Mouse (Mus musculus) activated CD4-positive, CD25-positive, alpha-beta regulatory T cell, adult 9 weeks (primary cell): ENCODE data around the gene Cenpa. TPM values are rescaled to one million over a fixed set of nuclear protein-coding genes. Genes with fewer than 3 reads are reported as not detected.

Source experiments
- polyA plus RNA-seq: library from polyadenylated mRNA; unstranded; fragments of 100-300 nt; shearing (Covaris generic); gene quantifications from one replicate; pipeline ENCODE4 v1.2.1, GENCODE M21; 2017

The Cenpa gene
- polyA plus RNA-seq: 108 TPM

GRCm38 (mm10) chr5:30666391-30667195 is at the start of gene Cenpa:
TSS of gene Cenpa (plus strand) at chr5:30666777.

DNA sequence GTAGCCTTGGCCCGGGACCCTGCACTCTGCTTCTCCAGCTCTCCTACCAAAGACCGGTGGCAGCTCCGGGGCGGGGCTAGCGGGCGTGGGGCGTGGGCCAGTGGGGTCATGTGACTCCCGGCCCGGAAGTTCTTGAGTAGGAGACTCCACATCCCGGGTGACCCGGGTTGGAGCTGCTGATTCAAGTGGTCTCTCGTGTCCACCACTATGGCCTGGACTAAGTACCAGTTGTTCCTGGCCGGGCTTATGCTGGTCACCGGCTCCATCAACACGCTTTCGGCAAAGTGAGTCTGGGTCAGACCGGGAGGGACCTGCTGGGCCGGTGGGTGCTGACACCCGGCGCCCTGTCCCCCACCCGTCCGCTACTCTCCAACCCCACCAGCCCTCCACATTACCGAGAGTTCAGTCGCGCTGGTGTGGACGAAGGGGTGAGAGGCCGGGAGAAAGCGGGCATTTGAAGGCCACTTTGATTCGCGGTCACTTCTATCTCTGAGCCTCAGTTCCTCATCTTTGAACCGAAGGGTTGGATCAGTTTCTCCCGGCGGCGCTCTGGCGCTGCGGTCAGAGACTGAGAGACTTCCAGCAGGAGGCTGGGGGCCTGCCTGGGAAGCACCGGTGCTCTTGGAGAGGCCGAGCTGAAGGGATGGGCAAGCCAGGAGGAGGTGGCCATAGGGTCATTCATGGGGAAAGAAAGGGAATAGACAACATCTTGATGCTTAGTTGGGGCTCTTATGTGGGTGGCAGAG is 18.6 kb upstream of the Cenpa start, which contains the start of gene Slc35f6:
TSS of gene Slc35f6 (plus strand) at position 119 of the 746 bp plus-strand sequence.

GRCm38 (mm10) chr5:30711147-30712001 is 44.8 kb downstream of the Cenpa start, which contains the start of gene Dpysl5:
TSS of gene Dpysl5 (plus strand) at chr5:30711564.

Other genes with a start within 250 kb of the Cenpa start
- gene Otof, start 204.8 kb upstream of the Cenpa start, polyA plus RNA-seq: not detected
- gene 1700001C02Rik, start 200.7 kb upstream of the Cenpa start, polyA plus RNA-seq: not detected
- gene Cib4, start 120.9 kb upstream of the Cenpa start, polyA plus RNA-seq: not detected
- not detected for gene Kcnk3, start 78.6 kb upstream of the Cenpa start, polyA plus RNA-seq
- gene Slc35f6, start 18.8 kb upstream of the Cenpa start, polyA plus RNA-seq: 25.5 TPM
- not detected for gene Dpysl5, start 44.8 kb downstream of the Cenpa start, polyA plus RNA-seq
- 7.6 TPM for gene Mapre3, start 147.9 kb downstream of the Cenpa start, polyA plus RNA-seq
- 80.4 TPM for gene Tmem214, start 201.2 kb downstream of the Cenpa start, polyA plus RNA-seq
- 15.4 TPM for gene Agbl5, start 221.9 kb downstream of the Cenpa start, polyA plus RNA-seq
- gene Ost4, start 241.0 kb downstream of the Cenpa start, polyA plus RNA-seq: 326 TPM
- gene Emilin1, start 246.6 kb downstream of the Cenpa start, polyA plus RNA-seq: 4.9 TPM